Mouse (Mus musculus): ENCODE data around the gene Smarcb1. TPM values are rescaled to one million over a fixed set of nuclear protein-coding genes. Genes with fewer than 3 reads are reported as not detected.

The Smarcb1 gene
- polyA plus RNA-seq, 1 experiment from 2014 or later: 236 TPM

GRCm38 (mm10) chr10:75854791-75855190, 66.6 kb downstream of the Smarcb1 start:
- Histone ChIP-seq H3K9me3 (replicated peaks; ENCODE audit: control insufficient read depth, low read length) (no peaks in the 10 kb centered on the region), H3K27ac (replicated peaks; ENCODE audit: low read depth, low read length) (no peak overlapping the region), H3K9ac (replicated peaks; ENCODE audit: low read length) (no peak overlapping the region), H3K27me3 (ENCODE audit: control insufficient read depth, insufficient read depth, low read length) (no peaks in the 10 kb centered on the region), H3K4me1 (ENCODE audit: control insufficient read depth, insufficient read depth, low read length) (no peaks in the 10 kb centered on the region; the same call in 1 of the 2 replicates), H3K36me3 (replicated peaks; ENCODE audit: control insufficient read depth, insufficient read depth, low read depth, low read length) (peaks cover 3% of the 10 kb centered on the region; the same call in 1 of the 2 replicates), H3K4me3 (ENCODE audit: low read depth, low read length) (no peak overlapping the region), H3K4me2 (ENCODE audit: low read depth, low read length) (no peak overlapping the region)
- WGBS: 87% methylated on average over 6 of the region's 6 CpGs
- DNase-seq (ENCODE audit: low spot score) (no peak), ATAC-seq (replicated peaks; ENCODE audit: insufficient number of reproducible peaks, low FRiP score, low TSS enrichment, low read depth) (no peak)

- 55% methylated on average over 5 of the region's 5 CpGs for whole genome bisulfite sequencing
- Histone ChIP-seq H3K4me1 (ENCODE audit: control insufficient read depth, insufficient read depth, low read length) (no peaks in the 10 kb centered on the region; the same call in 1 of the 2 replicates), H3K9ac (replicated peaks; ENCODE audit: low read length) (no peak overlapping the region), H3K4me3 (ENCODE audit: low read depth, low read length) (no peak overlapping the region), H3K4me2 (ENCODE audit: low read depth, low read length) (no peak overlapping the region), H3K9me3 (replicated peaks; ENCODE audit: control insufficient read depth, low read length) (no peaks in the 10 kb centered on the region), H3K36me3 (replicated peaks; ENCODE audit: control insufficient read depth, insufficient read depth, low read depth, low read length) (peaks cover 3% of the 10 kb centered on the region; the same call in 1 of the 2 replicates), H3K27ac (replicated peaks; ENCODE audit: low read depth, low read length) (no peak overlapping the region), H3K27me3 (ENCODE audit: control insufficient read depth, insufficient read depth, low read length) (no peaks in the 10 kb centered on the region)
- ATAC-seq (replicated peaks; ENCODE audit: insufficient number of reproducible peaks, low FRiP score, low TSS enrichment, low read depth) (no peak), DNase-seq (ENCODE audit: low spot score) (no peak)
Measured at GRCm38 (mm10) chr10:75854096-75854495, 67.3 kb downstream of the Smarcb1 start.

DNA sequence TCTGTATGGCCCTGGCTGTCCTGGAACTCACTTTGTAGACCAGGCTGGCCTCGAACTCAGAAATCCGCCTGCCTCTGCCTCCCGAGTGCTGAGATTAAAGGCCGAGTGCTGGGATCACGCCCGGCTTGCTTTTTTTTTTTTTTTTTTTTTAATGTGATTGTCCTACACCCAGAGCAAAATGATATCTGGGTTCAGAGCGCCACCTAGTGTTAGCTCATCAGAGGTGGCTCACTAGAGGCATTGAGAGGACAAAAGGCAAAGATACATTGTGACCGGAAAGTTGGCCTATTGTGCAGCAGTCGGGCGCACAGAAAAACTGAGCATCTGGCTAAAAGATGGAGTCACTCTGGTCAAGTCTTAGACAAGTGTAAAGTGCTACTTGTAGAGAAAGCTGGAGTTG, 68.0 kb downstream of the Smarcb1 start:
- peak; percentile 89 for DNase-seq (ENCODE audit: low spot score)
- Histone ChIP-seq H3K4me2 (ENCODE audit: low read depth, low read length) (no peak overlapping the region), H3K4me1 (ENCODE audit: control insufficient read depth, insufficient read depth, low read length) (no peaks in the 10 kb centered on the region; the same call in 1 of the 2 replicates), H3K9ac (replicated peaks; ENCODE audit: low read length) (no peak overlapping the region), H3K4me3 (ENCODE audit: low read depth, low read length) (no peak overlapping the region), H3K27ac (replicated peaks; ENCODE audit: low read depth, low read length) (no peak overlapping the region), H3K9me3 (replicated peaks; ENCODE audit: control insufficient read depth, low read length) (no peaks in the 10 kb centered on the region), H3K27me3 (ENCODE audit: control insufficient read depth, insufficient read depth, low read length) (no peaks in the 10 kb centered on the region), H3K36me3 (replicated peaks; ENCODE audit: control insufficient read depth, insufficient read depth, low read depth, low read length) (peaks cover 3% of the 10 kb centered on the region; the same call in 1 of the 2 replicates)
- 34% methylated on average over 10 of the region's 10 CpGs for WGBS
- ATAC-seq (replicated peaks; ENCODE audit: insufficient number of reproducible peaks, low FRiP score, low TSS enrichment, low read depth): no peak

GRCm38 (mm10) chr10:75852539-75853125, 68.8 kb downstream of the Smarcb1 start:
- H3K36me3 ChIP-seq (replicated peaks; ENCODE audit: control insufficient read depth, insufficient read depth, low read depth, low read length): peaks cover 3% of the 10 kb centered on the region; the same call in 1 of the 2 replicates
- DNase-seq (ENCODE audit: low spot score) (no peak), ATAC-seq (replicated peaks; ENCODE audit: insufficient number of reproducible peaks, low FRiP score, low TSS enrichment, low read depth) (no peak)
- 95% methylated on average over 12 of the region's 12 CpGs for WGBS
- H3K27ac ChIP-seq (replicated peaks; ENCODE audit: low read depth, low read length): no peak overlapping the region
- no peak overlapping the region for H3K9ac ChIP-seq (replicated peaks; ENCODE audit: low read length)
- no peak overlapping the region for H3K4me2 ChIP-seq (ENCODE audit: low read depth, low read length)
- H3K4me1 ChIP-seq (ENCODE audit: control insufficient read depth, insufficient read depth, low read length): no peaks in the 10 kb centered on the region
- no peaks in the 10 kb centered on the region for H3K9me3 ChIP-seq (replicated peaks; ENCODE audit: control insufficient read depth, low read length)
- no peaks in the 10 kb centered on the region for H3K27me3 ChIP-seq (ENCODE audit: control insufficient read depth, insufficient read depth, low read length)
- H3K4me3 ChIP-seq (ENCODE audit: low read depth, low read length): no peak overlapping the region

- no peaks in the 10 kb centered on the region for H3K36me3 ChIP-seq (replicated peaks; ENCODE audit: control insufficient read depth, insufficient read depth, low read depth, low read length)
- H3K4me2 ChIP-seq (ENCODE audit: low read depth, low read length): no peak overlapping the region
- DNase-seq (ENCODE audit: low spot score) (no peak), ATAC-seq (replicated peaks; ENCODE audit: insufficient number of reproducible peaks, low FRiP score, low TSS enrichment, low read depth) (no peak)
- H3K4me1 ChIP-seq (ENCODE audit: control insufficient read depth, insufficient read depth, low read length): no peaks in the 10 kb centered on the region
- no peak overlapping the region for H3K4me3 ChIP-seq (ENCODE audit: low read depth, low read length)
- WGBS: 26% methylated on average over 3 of the region's 3 CpGs
- no peaks in the 10 kb centered on the region for H3K27me3 ChIP-seq (ENCODE audit: control insufficient read depth, insufficient read depth, low read length)
- H3K9me3 ChIP-seq (replicated peaks; ENCODE audit: control insufficient read depth, low read length): no peaks in the 10 kb centered on the region
- H3K27ac ChIP-seq (replicated peaks; ENCODE audit: low read depth, low read length): no peak overlapping the region
- no peak overlapping the region for H3K9ac ChIP-seq (replicated peaks; ENCODE audit: low read length)
Measured at GRCm38 (mm10) chr10:75851681-75852080, 69.7 kb downstream of the Smarcb1 start.

GRCm38 (mm10) chr10:75851076-75851475, 70.3 kb downstream of the Smarcb1 start:
- Histone ChIP-seq H3K27me3 (ENCODE audit: control insufficient read depth, insufficient read depth, low read length) (no peaks in the 10 kb centered on the region), H3K4me3 (ENCODE audit: low read depth, low read length) (no peak overlapping the region), H3K4me1 (ENCODE audit: control insufficient read depth, insufficient read depth, low read length) (no peaks in the 10 kb centered on the region), H3K36me3 (replicated peaks; ENCODE audit: control insufficient read depth, insufficient read depth, low read depth, low read length) (no peaks in the 10 kb centered on the region), H3K9me3 (replicated peaks; ENCODE audit: control insufficient read depth, low read length) (no peaks in the 10 kb centered on the region), H3K27ac (replicated peaks; ENCODE audit: low read depth, low read length) (no peak overlapping the region), H3K4me2 (ENCODE audit: low read depth, low read length) (no peak overlapping the region), H3K9ac (replicated peaks; ENCODE audit: low read length) (no peak overlapping the region)
- DNase-seq (ENCODE audit: low spot score) (no peak), ATAC-seq (replicated peaks; ENCODE audit: insufficient number of reproducible peaks, low FRiP score, low TSS enrichment, low read depth) (no peak)
- WGBS: 9% methylated on average over 6 of the region's 6 CpGs

GRCm38 (mm10) chr10:75848382-75848781, 73.0 kb downstream of the Smarcb1 start:
- Histone ChIP-seq H3K4me2 (ENCODE audit: low read depth, low read length) (no peak overlapping the region), H3K27ac (replicated peaks; ENCODE audit: low read depth, low read length) (no peak overlapping the region), H3K4me3 (ENCODE audit: low read depth, low read length) (no peak overlapping the region), H3K27me3 (ENCODE audit: control insufficient read depth, insufficient read depth, low read length) (no peaks in the 10 kb centered on the region), H3K9ac (replicated peaks; ENCODE audit: low read length) (no peak overlapping the region), H3K36me3 (replicated peaks; ENCODE audit: control insufficient read depth, insufficient read depth, low read depth, low read length) (no peaks in the 10 kb centered on the region), H3K9me3 (replicated peaks; ENCODE audit: control insufficient read depth, low read length) (no peaks in the 10 kb centered on the region), H3K4me1 (ENCODE audit: control insufficient read depth, insufficient read depth, low read length) (no peaks in the 10 kb centered on the region)
- ATAC-seq (replicated peaks; ENCODE audit: insufficient number of reproducible peaks, low FRiP score, low TSS enrichment, low read depth) (no peak), DNase-seq (ENCODE audit: low spot score) (no peak)
- 37% methylated on average over 3 of the region's 3 CpGs for WGBS

Measured in embryonic facial prominence, embryonic 11.5 days (tissue).